Mouse (Mus musculus) midbrain, embryonic 10.5 days (tissue): ENCODE data around the gene Eml2. TPM values are rescaled to one million over a fixed set of nuclear protein-coding genes. Genes with fewer than 3 reads are reported as not detected.
"Not testable (repeated sequence)": the region's sequence is repeated elsewhere in the genome, so short reads cannot be mapped to it uniquely, and the experiment has no call there.

Source experiments
- DNase-seq: peaks from one replicate; pipeline ENCODE4 v3.0.0-alpha.2; 2017; ENCODE audit warnings: low spot score
- H3K27ac ChIP-seq: fragments of 300-500 bp; sonication (generic); replicated peaks from 2 replicates; pipeline ENCODE4 v1.5.1; 2016; ENCODE audit warnings: mild to moderate bottlenecking
- H3K27me3 ChIP-seq: fragments of 300-500 bp; sonication (generic); 2 replicates; pipeline ENCODE4 v1.6.1; 2016; ENCODE audit warnings: low read depth, mild to moderate bottlenecking; ENCODE audit not compliant: poor library complexity, severe bottlenecking
- H3K36me3 ChIP-seq: fragments of 300-500 bp; sonication (generic); 2 replicates; pipeline ENCODE4 v1.6.1; 2016; ENCODE audit warnings: mild to moderate bottlenecking, moderate library complexity
- H3K4me1 ChIP-seq: fragments of 300-500 bp; sonication (generic); 2 replicates; pipeline ENCODE4 v1.6.1; 2016
- H3K4me3 ChIP-seq: fragments of 300-500 bp; sonication (generic); 2 replicates; pipeline ENCODE4 v1.5.1; 2016; ENCODE audit warnings: mild to moderate bottlenecking, moderate library complexity
- H3K9me3 ChIP-seq: fragments of 300-500 bp; sonication (generic); replicated peaks from 2 replicates; pipeline ENCODE4 v1.6.1; 2016; ENCODE audit warnings: mild to moderate bottlenecking
- WGBS: fragments of 180-500 bp; shearing (Covaris S2); methylation state at CpG from one replicate; pipeline ENCODE4 v1.1.7; 2016; 5-methylcytosine and 5-hydroxymethylcytosine counted together
- polyA plus RNA-seq: library from polyadenylated mRNA; unstranded; fragments of >200 nt; fragmentation: Nextera tagmentation; extraction: Ambion mirVana; gene quantifications from 2 replicates; pipeline ENCODE4 v1.2.1, GENCODE M21; 2016

Eml2 gene
- polyA plus RNA-seq, 1 experiment from 2014 or later: 4.3 TPM

GRCm38 (mm10) chr7:19149626-19150025, 26.6 kb upstream of the Eml2 start, which contains the start of gene Snrpd2:
Gene Snrpd2, plus strand, starts transcription at chr7:19149722.
- peaks cover 53% of the 10 kb centered on the region for H3K36me3 ChIP-seq
- H3K9me3 ChIP-seq: no peaks in the 10 kb centered on the region
- H3K4me1 ChIP-seq: peaks cover 33% of the 10 kb centered on the region
- under 1% methylated on average over 24 of the region's 24 CpGs for WGBS
- DNase-seq: peak; percentile 98
- no peaks in the 10 kb centered on the region for H3K27me3 ChIP-seq
- peak within 1 kb of the TSS; percentile 80 for H3K27ac ChIP-seq
- H3K4me3 ChIP-seq: peak within 1 kb of the TSS; percentile 87

GRCm38 (mm10) chr7:19151121-19151520, 25.1 kb upstream of the Eml2 start:
- Histone ChIP-seq H3K4me3 (peak overlapping the region; percentile 87; the same call in 1 of the 2 replicates), H3K4me1 (peaks cover 34% of the 10 kb centered on the region), H3K36me3 (peaks cover 57% of the 10 kb centered on the region)
- H3K27me3 ChIP-seq, DNase-seq, H3K27ac ChIP-seq, H3K9me3 ChIP-seq: not testable (repeated sequence)
- 93% methylated on average over 10 of the region's 10 CpGs for WGBS

GRCm38 (mm10) chr7:19154796-19155195, 21.4 kb upstream of the Eml2 start:
- Histone ChIP-seq H3K36me3 (peaks cover 48% of the 10 kb centered on the region), H3K4me3 (peak overlapping the region; percentile 5; the same call in 1 of the 2 replicates), H3K4me1 (peaks cover 42% of the 10 kb centered on the region), H3K27ac (no peak overlapping the region), H3K27me3 (peaks cover 31% of the 10 kb centered on the region), H3K9me3 (no peaks in the 10 kb centered on the region)
- 90% methylated on average over 8 of the region's 8 CpGs for WGBS
- DNase-seq: no peak

- peaks cover 47% of the 10 kb centered on the region for H3K36me3 ChIP-seq
Measured at GRCm38 (mm10) chr7:19155825-19156475, 20.3 kb upstream of the Eml2 start.

GRCm38 (mm10) chr7:19157160-19157800, 18.9 kb upstream of the Eml2 start:
- Histone ChIP-seq H3K27me3 (peaks cover 52% of the 10 kb centered on the region), H3K4me3 (peak overlapping the region; percentile 42), H3K36me3 (peaks cover 34% of the 10 kb centered on the region), H3K9me3 (no peaks in the 10 kb centered on the region), H3K27ac (peak overlapping the region; percentile 72), H3K4me1 (peaks cover 36% of the 10 kb centered on the region)
- 5% methylated on average over 30 of the region's 30 CpGs for WGBS
- peak; percentile 93 for DNase-seq

More at GRCm38 (mm10) chr7:19155825-19156475, 20.3 kb upstream of the Eml2 start:
- 68% methylated on average over 13 of the region's 13 CpGs for WGBS
- Histone ChIP-seq H3K4me1 (peaks cover 41% of the 10 kb centered on the region), H3K27me3 (peaks cover 43% of the 10 kb centered on the region), H3K9me3 (no peaks in the 10 kb centered on the region), H3K4me3 (no peak overlapping the region), H3K27ac (no peak overlapping the region)
- DNase-seq: no peak

- Histone ChIP-seq H3K27ac (no peak overlapping the region; the same call in 1 of the 2 replicates), H3K4me3 (no peak overlapping the region), H3K4me1 (peaks cover 39% of the 10 kb centered on the region), H3K36me3 (peaks cover 21% of the 10 kb centered on the region), H3K9me3 (no peaks in the 10 kb centered on the region), H3K27me3 (peaks cover 65% of the 10 kb centered on the region)
- 73% methylated on average over 11 of the region's 11 CpGs for WGBS
- DNase-seq: no peak
Measured at GRCm38 (mm10) chr7:19158601-19159000, 17.6 kb upstream of the Eml2 start.

GRCm38 (mm10) chr7:19159411-19159810, 16.8 kb upstream of the Eml2 start:
- Histone ChIP-seq H3K4me3 (peak overlapping the region; percentile 54), H3K4me1 (peaks cover 47% of the 10 kb centered on the region), H3K27ac (no peak overlapping the region), H3K36me3 (peaks cover 12% of the 10 kb centered on the region), H3K27me3 (peaks cover 73% of the 10 kb centered on the region), H3K9me3 (no peaks in the 10 kb centered on the region)
- WGBS: 16% methylated on average over 18 of the region's 18 CpGs
- DNase-seq: no peak

GRCm38 (mm10) chr7:19160115-19160514, 16.1 kb upstream of the Eml2 start:
- Histone ChIP-seq H3K4me3 (peak overlapping the region; percentile 54), H3K27me3 (peaks cover 76% of the 10 kb centered on the region), H3K27ac (no peak overlapping the region), H3K36me3 (peaks cover 5% of the 10 kb centered on the region; the same call in 1 of the 2 replicates), H3K9me3 (no peaks in the 10 kb centered on the region), H3K4me1 (peaks cover 54% of the 10 kb centered on the region)
- peak; percentile 61 for DNase-seq
- 2% methylated on average over 20 of the region's 20 CpGs for WGBS

- Histone ChIP-seq H3K27me3 (peaks cover 89% of the 10 kb centered on the region), H3K4me3 (no peak overlapping the region), H3K4me1 (peaks cover 48% of the 10 kb centered on the region), H3K9me3 (peaks cover 4% of the 10 kb centered on the region; the same call in 1 of the 2 replicates), H3K36me3 (no peaks in the 10 kb centered on the region), H3K27ac (no peak overlapping the region)
- no peak for DNase-seq
- 89% methylated on average over 7 of the region's 7 CpGs for WGBS
Measured at GRCm38 (mm10) chr7:19162928-19163327, 13.3 kb upstream of the Eml2 start.

GRCm38 (mm10) chr7:19163752-19164151, 12.5 kb upstream of the Eml2 start:
- H3K27me3 ChIP-seq: peaks cover 89% of the 10 kb centered on the region
- H3K4me1 ChIP-seq: peaks cover 45% of the 10 kb centered on the region
- no peak overlapping the region for H3K4me3 ChIP-seq
- 30% methylated on average over 12 of the region's 12 CpGs for WGBS
- peaks cover 4% of the 10 kb centered on the region; the same call in 1 of the 2 replicates for H3K9me3 ChIP-seq
- no peaks in the 10 kb centered on the region for H3K36me3 ChIP-seq
- H3K27ac ChIP-seq: no peak overlapping the region
- no peak for DNase-seq

GRCm38 (mm10) chr7:19164189-19164588, 12.0 kb upstream of the Eml2 start:
- Histone ChIP-seq H3K36me3 (no peaks in the 10 kb centered on the region), H3K27me3 (peaks cover 84% of the 10 kb centered on the region), H3K4me3 (peak overlapping the region; percentile 31), H3K27ac (no peak overlapping the region), H3K4me1 (peaks cover 43% of the 10 kb centered on the region), H3K9me3 (peaks cover 4% of the 10 kb centered on the region; the same call in 1 of the 2 replicates)
- peak; percentile 29 for DNase-seq
- WGBS: under 1% methylated on average over 6 of the region's 6 CpGs

- Histone ChIP-seq H3K27me3 (peaks cover 76% of the 10 kb centered on the region), H3K4me1 (peaks cover 40% of the 10 kb centered on the region), H3K9me3 (peaks cover 4% of the 10 kb centered on the region; the same call in 1 of the 2 replicates), H3K27ac (no peak overlapping the region), H3K4me3 (peak overlapping the region; percentile 31), H3K36me3 (no peaks in the 10 kb centered on the region)
- 5% methylated on average over 13 of the region's 13 CpGs for WGBS
- no peak for DNase-seq
Measured at GRCm38 (mm10) chr7:19164978-19165377, 11.2 kb upstream of the Eml2 start.
